ENCODE assay signal across 8 mouse cellular contexts in genomic region chr6:41605794-41606104, GRCm38 (mm10). TPM values are rescaled to one million over a fixed set of nuclear protein-coding genes. Genes with fewer than 3 reads are reported as not detected.
DNase-seq lines count a peak whose midpoint lies in the region; ATAC-seq and TF ChIP-seq lines count a peak whose summit lies in the region.

No protein-coding gene starts in this region.

- WGBS in heart, embryonic 12.5 days: 2% methylated on average over 7 of the region's 7 CpGs
- 0% methylated on average over 7 of the region's 7 CpGs for WGBS in forebrain, embryonic 14.5 days
- 7% methylated on average over 7 of the region's 7 CpGs for WGBS in liver, embryonic 14.5 days (ENCODE audit: insufficient replicate concordance)

- H3K4me3 ChIP-seq in heart, embryonic 12.5 days: peak overlapping the region; percentile 76
- peak overlapping the region; percentile 89 for H3K4me3 ChIP-seq in E14TG2a.4 (replicated peaks; ENCODE audit: low read length)
- H3K4me3 ChIP-seq in forebrain, embryonic 14.5 days (ENCODE audit: low read depth, low read length): peak overlapping the region; percentile 65
- peak overlapping the region; percentile 60 to 64; a peak in 3 of 4 replicates for H3K4me3 ChIP-seq in liver, embryonic 14.5 days (ENCODE audit: insufficient read depth in 1 of 2, low read depth in 2 of 2, low read length in 2 of 2)

- H3K27me3 ChIP-seq in heart, embryonic 12.5 days (replicated peaks): peaks cover 21% of the 10 kb centered on the region
- H3K27me3 ChIP-seq in E14TG2a.4 (ENCODE audit: insufficient read depth, low read length): peaks cover 28% of the 10 kb centered on the region
- H3K27me3 ChIP-seq in forebrain, embryonic 14.5 days (replicated peaks; ENCODE audit: control insufficient read depth, insufficient read depth, low read length): no peaks in the 10 kb centered on the region
- H3K27me3 ChIP-seq in liver, embryonic 14.5 days (ENCODE audit: control insufficient read depth, insufficient read depth, low read length): no peaks in the 10 kb centered on the region; the same call in 1 of the 2 replicates

- H3K27ac ChIP-seq in heart, embryonic 12.5 days (ENCODE audit: poor library complexity, severe bottlenecking): no peak overlapping the region
- peak overlapping the region; percentile 89 for H3K27ac ChIP-seq in forebrain, embryonic 14.5 days (ENCODE audit: low read depth, low read length)
- H3K27ac ChIP-seq in liver, embryonic 14.5 days: no peak overlapping the region

- no peaks in the 10 kb centered on the region for H3K9me3 ChIP-seq in heart, embryonic 12.5 days (replicated peaks)
- H3K9me3 ChIP-seq in E14TG2a.4 (ENCODE audit: low read length): no peaks in the 10 kb centered on the region
- H3K9me3 ChIP-seq in forebrain, embryonic 14.5 days (replicated peaks; ENCODE audit: control insufficient read depth, low read length): no peaks in the 10 kb centered on the region
- no peaks in the 10 kb centered on the region for H3K9me3 ChIP-seq in liver, embryonic 14.5 days (ENCODE audit: control insufficient read depth, low read length)

- TF ChIP-seq CTCF in E14TG2a.4 (conservative IDR thresholded peaks at IDR 0.05; ENCODE audit: low read length): no peak
- no peak for TF ChIP-seq CTCF in liver, embryonic 14.5 days (IDR thresholded peaks at IDR 0.05; ENCODE audit: low read depth)

- peak overlapping the region; percentile 84 for H3K9ac ChIP-seq in heart, embryonic 12.5 days
- peak overlapping the region; percentile 84 for H3K9ac ChIP-seq in forebrain, embryonic 14.5 days (ENCODE audit: low read length)
- H3K9ac ChIP-seq in liver, embryonic 14.5 days (replicated peaks): peak overlapping the region; percentile 23; the same call in 1 of the 2 replicates

- DNase-seq in heart, postnatal 14 days: no peak
- no peak for DNase-seq in forebrain, embryonic 14.5 days (ENCODE audit: low spot score)
- DNase-seq in liver, embryonic 14.5 days (ENCODE audit: low read depth in 3 of 3, low spot score in 3 of 3): no peak
- no peak for DNase-seq in right cerebral cortex, adult 2 months (ENCODE audit: low spot score in 2 of 2)
- DNase-seq in cerebellum, adult 9-11 months: no peak

- intact Hi-C loops in heart, postnatal 14 days (cut with DNase I): no loop called here

- ATAC-seq in heart, embryonic 12.5 days (ENCODE audit: insufficient number of reproducible peaks, low FRiP score): peak; percentile 40; the same call in 1 of the 2 replicates
- peak; percentile 41 for ATAC-seq in forebrain, embryonic 14.5 days
- ATAC-seq in liver, embryonic 14.5 days (ENCODE audit: insufficient read depth): 0 out of 2 replicates have a peak, but pooled peaks have one; percentile 2
- ATAC-seq in activated CD4-positive, CD25-positive, alpha-beta regulatory T cell, adult 4 months: no peak

- no peak for TF ChIP-seq EP300 in liver, embryonic 14.5 days (IDR thresholded peaks at IDR 0.05; ENCODE audit: low read depth)

- H3K4me2 ChIP-seq in heart, embryonic 12.5 days: peak overlapping the region; percentile 97
- H3K4me2 ChIP-seq in forebrain, embryonic 14.5 days (ENCODE audit: low read length): peak overlapping the region; percentile 93
- H3K4me2 ChIP-seq in liver, embryonic 14.5 days (ENCODE audit: low read depth): peak overlapping the region; percentile 74

- H3K4me1 ChIP-seq in heart, embryonic 12.5 days (replicated peaks): peaks cover 7% of the 10 kb centered on the region
- H3K4me1 ChIP-seq in E14TG2a.4 (replicated peaks; ENCODE audit: low read depth, low read length): peaks cover 14% of the 10 kb centered on the region
- peaks cover 10% of the 10 kb centered on the region for H3K4me1 ChIP-seq in forebrain, embryonic 14.5 days (ENCODE audit: control insufficient read depth, insufficient read depth, low read length)
- H3K4me1 ChIP-seq in liver, embryonic 14.5 days (replicated peaks; ENCODE audit: control insufficient read depth in 2 of 2, insufficient read depth in 2 of 2, low read length in 1 of 2): no peaks in the 10 kb centered on the region

- H3K36me3 ChIP-seq in heart, embryonic 12.5 days: no peaks in the 10 kb centered on the region
- H3K36me3 ChIP-seq in E14TG2a.4 (ENCODE audit: insufficient read depth, low read length): no peaks in the 10 kb centered on the region
- H3K36me3 ChIP-seq in forebrain, embryonic 14.5 days (ENCODE audit: control insufficient read depth, insufficient read depth, low read length): no peaks in the 10 kb centered on the region
- H3K36me3 ChIP-seq in liver, embryonic 14.5 days (replicated peaks; ENCODE audit: control insufficient read depth, insufficient read depth, low read depth): no peaks in the 10 kb centered on the region

RNA-seq across cellular contexts. Expression of gene Ephb6, which starts 0.5 kb away (rescaled TPM):
- 4.7 and 5.0 TPM in 2 replicates for polyA plus RNA-seq in heart, embryonic 12.5 days (2016; fragmentation: Nextera tagmentation; extraction: Ambion mirVana)
- total RNA-seq in heart, postnatal 14 days (2021): 1 to 10 TPM; 2.7 to 6.6 TPM
- 20.2 and 24.7 TPM in 2 replicates for polyA plus RNA-seq in forebrain, embryonic 14.5 days (2014; fragmentation: Nextera tagmentation; extraction: Ambion mirVana)
- 0.49 and 0.58 TPM in 2 replicates for polyA plus RNA-seq in liver, embryonic 14.5 days (2012; rRNA removed)
- polyA plus RNA-seq in liver, embryonic 14.5 days (2014; fragmentation: Nextera tagmentation; extraction: Ambion mirVana): 0.36 and 1.0 TPM in 2 replicates
- 10 to 100 TPM in 1 of 2 experiments, 1 to 10 TPM in 1; 7.8 to 10.6 TPM for polyA plus RNA-seq in activated CD4-positive, CD25-positive, alpha-beta regulatory T cell, adult 4 months (2017; shearing (Covaris generic))

RNA-seq across cellular contexts. Expression of gene Trpv6, which starts 30.5 kb away (rescaled TPM):
- polyA plus RNA-seq in heart, embryonic 12.5 days (2016; fragmentation: Nextera tagmentation; extraction: Ambion mirVana): 0.11 TPM in 1 of 2 replicates, not detected in the other
- total RNA-seq in heart, postnatal 14 days (2021): not detected
- 0.54 and 0.55 TPM in 2 replicates for polyA plus RNA-seq in forebrain, embryonic 14.5 days (2014; fragmentation: Nextera tagmentation; extraction: Ambion mirVana)
- polyA plus RNA-seq in liver, embryonic 14.5 days (2012; rRNA removed): 0.03 and 0.08 TPM in 2 replicates
- not detected in 2 replicates for polyA plus RNA-seq in liver, embryonic 14.5 days (2014; fragmentation: Nextera tagmentation; extraction: Ambion mirVana)
- under 1 TPM; 0.20 to 0.24 TPM for polyA plus RNA-seq in activated CD4-positive, CD25-positive, alpha-beta regulatory T cell, adult 4 months (2017; shearing (Covaris generic))

Comparison
In these comparisons a context has a peak if more than half of its experiments do, and no peak if none do; other contexts are left out.
1. H3K9ac ChIP-seq: peak in every context shown above with its lines; median percentile 84 in heart, embryonic 12.5 days; 84 in forebrain, embryonic 14.5 days; 23 in liver, embryonic 14.5 days.